Mouse (Mus musculus): Measurements from ENCODE around the gene Duxf3.
A peak's percentile ranks its signal among the peaks of the same experiment; 100 is the strongest.
"Not testable (repeated sequence)": the region's sequence is repeated elsewhere in the genome, so short reads cannot be mapped to it uniquely, and the experiment has no call there.

The Duxf3 gene

GRCm38 (mm10) chr10:58232641-58232969 lies at the start of gene Duxf3:
Gene Duxf3 (minus strand): TSS chr10:58232675.
- DNase-seq (ENCODE audit: low spot score in 2 of 2), result not testable (repeated sequence)

- no peak for DNase-seq (ENCODE audit: low spot score in 2 of 2)
Observed at GRCm38 (mm10) chr10:58282238-58282637, 49.8 kb upstream of the Duxf3 start.

GRCm38 (mm10) chr10:58258466-58258865 lies 26.0 kb upstream of the Duxf3 start:
- no peak for DNase-seq (ENCODE audit: low spot score in 2 of 2)

- DNase-seq (ENCODE audit: low spot score in 2 of 2), result no peak
Observed at GRCm38 (mm10) chr10:58255954-58256353, 23.5 kb upstream of the Duxf3 start.

- DNase-seq (ENCODE audit: low spot score in 2 of 2), result peak; percentile 72 to 87
Observed at GRCm38 (mm10) chr10:58255213-58255892, 22.9 kb upstream of the Duxf3 start, which contains the start of gene Gcc2. Gene Gcc2 (plus strand): TSS chr10:58255497.

GRCm38 (mm10) chr10:58254635-58255175 lies 22.2 kb upstream of the Duxf3 start:
- no peak for DNase-seq (ENCODE audit: low spot score in 2 of 2)

- no peak for DNase-seq (ENCODE audit: low spot score in 2 of 2)
Observed at GRCm38 (mm10) chr10:58249535-58249934, 17.1 kb upstream of the Duxf3 start.

- DNase-seq (ENCODE audit: low spot score in 2 of 2), result peak; percentile 42 to 60
Observed at GRCm38 (mm10) chr10:58238984-58239740, 6.7 kb upstream of the Duxf3 start.

- no peak for DNase-seq (ENCODE audit: low spot score in 2 of 2)
Observed at GRCm38 (mm10) chr10:58236613-58237012, 4.1 kb upstream of the Duxf3 start, which contains the start of gene Gm4981. Gene Gm4981 (minus strand): TSS chr10:58236701.

GRCm38 (mm10) chr10:58234985-58235384 lies 2.5 kb upstream of the Duxf3 start:
- DNase-seq (ENCODE audit: low spot score in 2 of 2), result not testable (repeated sequence)

GRCm38 (mm10) chr10:58233740-58234121 lies 1.3 kb upstream of the Duxf3 start:
- DNase-seq (ENCODE audit: low spot score in 2 of 2), result not testable (repeated sequence)

GRCm38 (mm10) chr10:58233054-58233739 lies 722 bp upstream of the Duxf3 start:
- not testable (repeated sequence) for DNase-seq (ENCODE audit: low spot score in 2 of 2)

- DNase-seq (ENCODE audit: low spot score in 2 of 2), result peak; percentile 61 to 69
Observed at GRCm38 (mm10) chr10:58231779-58232640, 465 bp downstream of the Duxf3 start.

- not testable (repeated sequence) for DNase-seq (ENCODE audit: low spot score in 2 of 2)
Observed at GRCm38 (mm10) chr10:58231088-58231487, 1.4 kb downstream of the Duxf3 start.

- DNase-seq (ENCODE audit: low spot score in 2 of 2), result not testable (repeated sequence)
Observed at GRCm38 (mm10) chr10:58230021-58230420, 2.5 kb downstream of the Duxf3 start.

GRCm38 (mm10) chr10:58227798-58228197 lies 4.7 kb downstream of the Duxf3 start:
- not testable (repeated sequence) for DNase-seq (ENCODE audit: low spot score in 2 of 2)

- not testable (repeated sequence) for DNase-seq (ENCODE audit: low spot score in 2 of 2)
Observed at GRCm38 (mm10) chr10:58226357-58226756, 6.1 kb downstream of the Duxf3 start.

- DNase-seq (ENCODE audit: low spot score in 2 of 2), result not testable (repeated sequence)
Observed at GRCm38 (mm10) chr10:58224827-58225785, 7.4 kb downstream of the Duxf3 start, which contains the start of gene AW822073. Gene AW822073 (minus strand): TSS chr10:58224930.

GRCm38 (mm10) chr10:58223972-58224805 lies 8.3 kb downstream of the Duxf3 start:
- DNase-seq (ENCODE audit: low spot score in 2 of 2), result peak; percentile 59 to 67
